Mouse (Mus musculus) liver, embryonic 14.5 days (tissue): Measurements from ENCODE around the gene Ces5a. TPM values are rescaled to one million over a fixed set of nuclear protein-coding genes. Genes with fewer than 3 reads are reported as not detected.

Experiments used
- ATAC-seq: fragments of 200-750 bp; cut with Nextera tagmentation; 2 replicates; pipeline ENCODE4 v1.8.0; 2017; ENCODE audit warnings: moderate number of reproducible peaks, mild to moderate bottlenecking, moderate library complexity; ENCODE audit not compliant: insufficient read depth
- DNase-seq, 3 experiments: peaks; one replicate each; pipeline ENCODE4 v3.0.0-alpha.2; 2012 to 2013; ENCODE audit warnings: low read depth in 3 of 3, low spot score in 3 of 3
- H3K27ac ChIP-seq: fragments of 300-500 bp; sonication (generic); 2 replicates; pipeline ENCODE4 v1.5.1; 2014; ENCODE audit warnings: moderate library complexity, mild to moderate bottlenecking, control low read depth, inconsistent platforms
- H3K27me3 ChIP-seq: fragments of 300-500 bp; sonication (generic); 2 replicates; pipeline ENCODE4 v1.6.1; 2014; ENCODE audit warnings: mild to moderate bottlenecking, low read length, moderate library complexity; ENCODE audit not compliant: control insufficient read depth, insufficient read depth
- H3K36me3 ChIP-seq: fragments of 300-500 bp; sonication (generic); replicated peaks from 2 replicates; pipeline ENCODE4 v1.6.1; 2014; ENCODE audit warnings: low read depth; ENCODE audit not compliant: control insufficient read depth, insufficient read depth
- H3K4me1 ChIP-seq, 2 experiments: fragments of 200-500 bp in 1 of 2; fragments of 300-500 bp in 1 of 2; sonication (generic) in 1 of 2; replicated peaks; 2 replicates each; pipeline ENCODE4 v1.6.1; 2012 to 2014; ENCODE audit warnings: antibody characterized with exemption in 1 of 2, inconsistent platforms in 1 of 2, low read length in 1 of 2; ENCODE audit not compliant: control insufficient read depth in 2 of 2, insufficient read depth in 2 of 2
- H3K4me2 ChIP-seq: fragments of 300-500 bp; sonication (generic); 2 replicates; pipeline ENCODE4 v1.6.1; 2014; ENCODE audit warnings: low read depth, mild to moderate bottlenecking, control low read depth, moderate library complexity
- H3K4me3 ChIP-seq, 2 experiments: fragments of 200-500 bp in 1 of 2; fragments of 300-500 bp in 1 of 2; sonication (generic) in 1 of 2; 2 replicates each; pipeline ENCODE4 v1.5.1; 2012 to 2014; ENCODE audit warnings: low read depth in 2 of 2, low read length in 2 of 2, mild to moderate bottlenecking in 2 of 2, control low read depth in 1 of 2, inconsistent platforms in 1 of 2, moderate library complexity in 1 of 2; ENCODE audit not compliant: insufficient read depth in 1 of 2
- H3K9ac ChIP-seq: fragments of 300-500 bp; sonication (generic); replicated peaks from 2 replicates; pipeline ENCODE4 v1.6.1; 2014; ENCODE audit warnings: mild to moderate bottlenecking, control low read depth, moderate library complexity
- H3K9me3 ChIP-seq: fragments of 300-500 bp; sonication (generic); 2 replicates; pipeline ENCODE4 v1.6.1; 2016; ENCODE audit warnings: low read length, mixed read lengths; ENCODE audit not compliant: control insufficient read depth
- CTCF ChIP-seq: IDR thresholded peaks from 2 replicates; pipeline ENCODE4 v1.5.1; 2016; ENCODE audit warnings: antibody characterized with exemption, low read depth, control low read depth
- EP300 ChIP-seq: IDR thresholded peaks from 2 replicates; pipeline ENCODE4 v1.6.1; 2016; ENCODE audit warnings: antibody characterized with exemption, low read depth
- WGBS: fragments of 180-500 bp; shearing (Covaris S2); extraction: QIAGEN DNeasy Blood & Tissue Kit; methylation state at CpG from one replicate; pipeline ENCODE4 v1.1.7; 2014; ENCODE audit not compliant: insufficient replicate concordance; 5-methylcytosine and 5-hydroxymethylcytosine counted together
- polyA plus RNA-seq, 2 experiments: library from polyadenylated mRNA; depleted of rRNA in 1 of 2; stranded (reverse) in 1 of 2; unstranded in 1 of 2; fragments of >200 nt; fragmentation: Nextera tagmentation in 1 of 2; extraction: Ambion mirVana in 1 of 2; gene quantifications; 2 replicates each; pipeline versions ENCODE4 v1.2.1 to v1.2.3; 2012 to 2014

Gene Ces5a
- polyA plus RNA-seq, 2 experiments, result not detected

DNA sequence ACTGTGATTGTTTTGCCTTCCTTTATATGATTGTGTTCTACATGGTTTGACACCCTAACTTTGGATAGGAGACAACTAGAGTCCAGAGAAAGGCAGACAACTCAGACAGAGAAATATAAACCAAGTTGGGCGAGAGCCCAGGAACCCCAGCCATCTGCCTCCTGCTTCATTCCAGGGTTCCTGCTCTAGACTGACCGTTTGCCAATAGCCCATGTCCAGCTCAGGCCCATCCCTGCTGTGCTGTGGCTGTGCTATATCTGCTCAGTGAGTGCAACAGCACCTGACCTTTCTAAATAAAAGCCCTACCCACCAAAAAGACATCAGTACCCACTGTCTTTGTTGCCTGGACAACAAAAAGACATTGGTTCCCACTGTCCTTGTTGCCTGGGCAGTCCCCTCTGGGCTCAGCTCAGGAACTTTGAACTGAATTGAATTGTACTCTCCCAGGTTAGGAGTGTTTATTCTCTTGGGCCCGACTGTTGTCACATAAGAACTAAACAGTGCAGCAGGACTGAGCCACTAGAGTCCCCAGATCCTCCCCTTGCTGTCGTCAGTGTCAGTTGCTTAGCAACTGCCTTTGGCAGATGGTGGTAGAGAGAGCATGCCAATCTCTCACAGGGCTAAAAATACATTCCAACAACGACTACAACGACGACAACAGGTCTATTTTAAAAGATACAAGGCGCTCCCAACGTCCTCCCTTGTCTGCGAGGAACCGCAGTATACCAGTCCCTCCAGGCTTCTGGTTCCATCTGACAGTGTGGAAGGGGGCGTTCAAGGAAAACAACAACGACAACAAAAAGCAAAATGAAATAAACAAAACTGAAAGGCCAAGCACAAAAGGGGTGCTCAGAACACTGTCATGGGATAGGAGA, 33.9 kb upstream of the Ces5a start:
- H3K4me2 ChIP-seq, result no peak overlapping the region

GRCm38 (mm10) chr8:93568666-93569065, 33.0 kb upstream of the Ces5a start:
- DNase-seq, result no peak
- 73% methylated on average over 3 of the region's 3 CpGs for WGBS

More for the DNA sequence above, 33.9 kb upstream of the Ces5a start:
- Histone ChIP-seq H3K4me3 (no peak overlapping the region), H3K36me3 (no peaks in the 10 kb centered on the region), H3K27ac (no peak overlapping the region), H3K27me3 (no peaks in the 10 kb centered on the region), H3K9me3 (no peaks in the 10 kb centered on the region), H3K9ac (no peak overlapping the region), H3K4me1 (no peaks in the 10 kb centered on the region)
- DNase-seq, result no peak
- 40% methylated on average over 13 of the region's 13 CpGs for WGBS
- no peak for ATAC-seq
- TF ChIP-seq CTCF (no peak), EP300 (no peak)

DNA sequence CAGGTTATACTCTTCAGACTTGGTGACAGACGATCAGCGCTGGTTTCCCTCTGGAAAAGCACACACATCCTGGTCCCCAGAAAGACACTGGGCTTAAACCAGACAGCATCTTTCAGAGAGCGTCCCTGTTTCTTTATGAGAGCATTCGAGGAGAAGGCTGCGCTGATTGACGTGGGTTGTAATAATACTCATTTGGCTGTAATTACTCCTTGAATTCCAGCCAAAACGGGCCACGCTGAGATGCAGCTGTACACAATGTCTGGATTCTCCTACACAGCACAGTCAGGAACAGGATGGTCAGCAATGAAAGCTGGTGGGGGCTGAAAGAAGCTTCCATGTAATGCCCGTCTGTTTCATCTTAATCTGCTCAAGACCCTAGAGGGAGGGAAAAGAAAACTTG, 31.5 kb upstream of the Ces5a start:
- DNase-seq (no peak), ATAC-seq (no peak)
- no peaks in the 10 kb centered on the region for H3K9me3 ChIP-seq
- no peak overlapping the region for H3K4me3 ChIP-seq
- no peak for TF ChIP-seq CTCF
- no peak for TF ChIP-seq EP300
- H3K4me2 ChIP-seq, result no peak overlapping the region
- H3K27ac ChIP-seq, result no peak overlapping the region
- no peaks in the 10 kb centered on the region for H3K36me3 ChIP-seq
- no peaks in the 10 kb centered on the region for H3K4me1 ChIP-seq
- no peak overlapping the region for H3K9ac ChIP-seq
- WGBS, result 67% methylated on average over 9 of the region's 9 CpGs
- H3K27me3 ChIP-seq, result no peaks in the 10 kb centered on the region

More at GRCm38 (mm10) chr8:93568666-93569065, 33.0 kb upstream of the Ces5a start:
- H3K9ac ChIP-seq, result no peak overlapping the region
- H3K27ac ChIP-seq, result no peak overlapping the region
- no peak for ATAC-seq
- no peaks in the 10 kb centered on the region for H3K9me3 ChIP-seq
- no peaks in the 10 kb centered on the region for H3K4me1 ChIP-seq
- no peak for TF ChIP-seq EP300
- no peak overlapping the region for H3K4me2 ChIP-seq
- no peaks in the 10 kb centered on the region for H3K36me3 ChIP-seq
- no peak overlapping the region for H3K4me3 ChIP-seq
- H3K27me3 ChIP-seq, result no peaks in the 10 kb centered on the region

- H3K27ac ChIP-seq, result no peak overlapping the region
- no peaks in the 10 kb centered on the region for H3K9me3 ChIP-seq
- no peaks in the 10 kb centered on the region for H3K27me3 ChIP-seq
- H3K9ac ChIP-seq, result no peak overlapping the region
- no peaks in the 10 kb centered on the region for H3K36me3 ChIP-seq
- TF ChIP-seq CTCF (no peak), EP300 (no peak)
- H3K4me1 ChIP-seq, result no peaks in the 10 kb centered on the region
- no peak overlapping the region for H3K4me3 ChIP-seq
- DNase-seq (no peak), ATAC-seq (no peak)
- 43% methylated on average over 4 of the region's 4 CpGs for WGBS
- H3K4me2 ChIP-seq, result no peak overlapping the region
Observed at GRCm38 (mm10) chr8:93564634-93565033, 29.0 kb upstream of the Ces5a start.

DNA sequence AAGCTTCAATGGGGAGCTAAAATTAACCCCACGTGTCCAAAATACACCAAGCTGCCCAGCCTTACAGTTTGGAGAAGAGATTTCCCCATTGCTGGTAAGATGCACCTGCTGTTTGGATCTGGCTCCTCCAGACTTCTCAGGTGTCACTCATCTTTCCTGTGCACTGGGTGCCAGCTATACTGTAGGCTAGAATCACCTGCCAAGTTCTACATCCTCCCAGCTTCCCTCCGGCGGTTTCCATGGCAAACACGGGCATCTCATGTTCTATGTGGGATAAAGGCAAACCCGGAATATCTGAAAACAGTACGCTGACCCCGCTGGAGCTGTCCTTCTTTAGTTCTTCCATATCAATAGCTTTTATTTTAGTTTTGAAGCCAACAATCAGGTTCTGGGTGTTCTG, 27.9 kb upstream of the Ces5a start:
- no peaks in the 10 kb centered on the region for H3K4me1 ChIP-seq
- H3K36me3 ChIP-seq, result no peaks in the 10 kb centered on the region
- WGBS, result 70% methylated on average over 7 of the region's 7 CpGs
- no peak overlapping the region for H3K4me3 ChIP-seq
- no peaks in the 10 kb centered on the region for H3K9me3 ChIP-seq
- H3K4me2 ChIP-seq, result no peak overlapping the region
- no peak overlapping the region for H3K27ac ChIP-seq
- no peak overlapping the region for H3K9ac ChIP-seq
- H3K27me3 ChIP-seq, result no peaks in the 10 kb centered on the region
- TF ChIP-seq EP300, result no peak
- no peak for TF ChIP-seq CTCF
- ATAC-seq (no peak), DNase-seq (no peak)
